Mouse (Mus musculus) intestine, embryonic 16.5 days (tissue): ENCODE measurements around the gene Tbx10. TPM values are rescaled to one million over a fixed set of nuclear protein-coding genes. Genes with fewer than 3 reads are reported as not detected.
A peak's percentile ranks its signal among the peaks of the same experiment; 100 is the strongest.

Experiments used
- ATAC-seq: fragments of 200-750 bp; cut with Nextera tagmentation; 2 replicates; pipeline ENCODE4 v1.8.0; 2017; ENCODE audit warnings: moderate TSS enrichment, moderate library complexity
- H3K27ac ChIP-seq: fragments of 300-500 bp; sonication (generic); 2 replicates; pipeline ENCODE4 v1.5.1; 2014; ENCODE audit warnings: mild to moderate bottlenecking, low read length
- H3K27me3 ChIP-seq: fragments of 300-500 bp; sonication (generic); replicated peaks from 2 replicates; pipeline ENCODE4 v1.6.1; 2014; ENCODE audit warnings: low read length, control low read depth, mixed read lengths; ENCODE audit not compliant: control insufficient read depth, insufficient read depth
- H3K36me3 ChIP-seq: fragments of 300-500 bp; sonication (generic); 2 replicates; pipeline ENCODE4 v1.6.1; 2014; ENCODE audit warnings: low read length, control low read depth; ENCODE audit not compliant: control insufficient read depth, insufficient read depth
- H3K4me1 ChIP-seq: fragments of 300-500 bp; sonication (generic); 2 replicates; pipeline ENCODE4 v1.6.1; 2014; ENCODE audit warnings: low read length, control low read depth, mixed read lengths; ENCODE audit not compliant: control insufficient read depth, insufficient read depth
- H3K4me2 ChIP-seq: fragments of 300-500 bp; sonication (generic); 2 replicates; pipeline ENCODE4 v1.6.1; 2014; ENCODE audit warnings: low read depth, low read length, control low read depth
- H3K4me3 ChIP-seq: fragments of 300-500 bp; sonication (generic); 2 replicates; pipeline ENCODE4 v1.5.1; 2014; ENCODE audit warnings: mild to moderate bottlenecking, low read length
- H3K9ac ChIP-seq: fragments of 300-500 bp; sonication (generic); 2 replicates; pipeline ENCODE4 v1.6.1; 2014; ENCODE audit warnings: low read depth, low read length
- H3K9me3 ChIP-seq: fragments of 300-500 bp; sonication (generic); 2 replicates; pipeline ENCODE4 v1.6.1; 2016; ENCODE audit warnings: low read length, control low read depth; ENCODE audit not compliant: control insufficient read depth
- WGBS: fragments of 180-500 bp; shearing (Covaris S2); extraction: QIAGEN DNeasy Blood & Tissue Kit; methylation state at CpG from one replicate; pipeline ENCODE4 v1.1.7; 2014; 5-methylcytosine and 5-hydroxymethylcytosine counted together
- polyA plus RNA-seq: library from polyadenylated mRNA; unstranded; fragments of >200 nt; fragmentation: Nextera tagmentation; extraction: Ambion mirVana; gene quantifications from 2 replicates; pipeline ENCODE4 v1.2.1, GENCODE M21; 2015

Gene Tbx10
- polyA plus RNA-seq, 1 experiment from 2014 or later: 0.73 TPM

GRCm38 (mm10) chr19:4005091-4005490, 12.5 kb downstream of the Tbx10 start:
- H3K4me1 ChIP-seq: peaks cover 16% of the 10 kb centered on the region
- no peak overlapping the region for H3K4me2 ChIP-seq
- peaks cover 22% of the 10 kb centered on the region for H3K36me3 ChIP-seq
- H3K4me3 ChIP-seq: no peak overlapping the region
- WGBS: 83% methylated on average over 9 of the region's 9 CpGs
- no peak for ATAC-seq
- no peak overlapping the region for H3K9ac ChIP-seq
- H3K9me3 ChIP-seq: no peaks in the 10 kb centered on the region
- no peak overlapping the region for H3K27ac ChIP-seq
- H3K27me3 ChIP-seq: no peaks in the 10 kb centered on the region

- Histone ChIP-seq H3K4me3 (no peak overlapping the region), H3K27me3 (no peaks in the 10 kb centered on the region), H3K36me3 (peaks cover 22% of the 10 kb centered on the region), H3K9me3 (no peaks in the 10 kb centered on the region), H3K27ac (no peak overlapping the region), H3K4me1 (peaks cover 16% of the 10 kb centered on the region), H3K4me2 (no peak overlapping the region), H3K9ac (no peak overlapping the region)
- no peak for ATAC-seq
- 93% methylated on average over 8 of the region's 8 CpGs for WGBS
These were observed 13.4 kb downstream of the Tbx10 start for GRCm38 (mm10) chr19:4005971-4006370.

- no peak overlapping the region for H3K27ac ChIP-seq
- H3K9ac ChIP-seq: no peak overlapping the region
- H3K9me3 ChIP-seq: no peaks in the 10 kb centered on the region
- H3K4me2 ChIP-seq: peak overlapping the region; percentile 49; the same call in 1 of the 2 replicates
- peaks cover 9% of the 10 kb centered on the region for H3K4me1 ChIP-seq
- WGBS: 94% methylated on average over 5 of the region's 5 CpGs
- H3K36me3 ChIP-seq: peaks cover 22% of the 10 kb centered on the region
- ATAC-seq: no peak
- H3K27me3 ChIP-seq: no peaks in the 10 kb centered on the region
- H3K4me3 ChIP-seq: no peak overlapping the region
These were observed 18.5 kb downstream of the Tbx10 start for GRCm38 (mm10) chr19:4011086-4011485.

GRCm38 (mm10) chr19:4012432-4013022, 20.0 kb downstream of the Tbx10 start, which contains the start of gene Ndufv1:
Gene Ndufv1 (minus strand): TSS chr19:4012806.
- peaks cover 18% of the 10 kb centered on the region for H3K36me3 ChIP-seq
- H3K4me3 ChIP-seq: peak within 1 kb of the TSS; percentile 75
- peak within 1 kb of the TSS; percentile 40 for H3K27ac ChIP-seq
- peak; percentile 99 for ATAC-seq
- H3K9me3 ChIP-seq: no peaks in the 10 kb centered on the region
- H3K27me3 ChIP-seq: no peaks in the 10 kb centered on the region
- H3K4me2 ChIP-seq: peak within 1 kb of the TSS; percentile 55
- under 1% methylated on average over 45 of the region's 45 CpGs for WGBS
- H3K4me1 ChIP-seq: peaks cover 9% of the 10 kb centered on the region
- peak within 1 kb of the TSS; percentile 79 for H3K9ac ChIP-seq

GRCm38 (mm10) chr19:4013066-4013465, 20.5 kb downstream of the Tbx10 start:
- peaks cover 14% of the 10 kb centered on the region; the same call in 1 of the 2 replicates for H3K36me3 ChIP-seq
- ATAC-seq: peak; percentile 38
- no peaks in the 10 kb centered on the region for H3K9me3 ChIP-seq
- H3K27ac ChIP-seq: no peak overlapping the region; the same call in 1 of the 2 replicates
- peaks cover 9% of the 10 kb centered on the region for H3K4me1 ChIP-seq
- peak overlapping the region; percentile 75 for H3K4me3 ChIP-seq
- no peaks in the 10 kb centered on the region for H3K27me3 ChIP-seq
- peak overlapping the region; percentile 55 for H3K4me2 ChIP-seq
- peak overlapping the region; percentile 62 for H3K9ac ChIP-seq
- 18% methylated on average over 9 of the region's 9 CpGs for WGBS

GRCm38 (mm10) chr19:4014802-4015201, 22.2 kb downstream of the Tbx10 start:
- no peak overlapping the region for H3K4me3 ChIP-seq
- H3K9me3 ChIP-seq: no peaks in the 10 kb centered on the region
- H3K27ac ChIP-seq: no peak overlapping the region
- no peak overlapping the region for H3K4me2 ChIP-seq
- no peak overlapping the region for H3K9ac ChIP-seq
- H3K27me3 ChIP-seq: no peaks in the 10 kb centered on the region
- peaks cover 21% of the 10 kb centered on the region for H3K4me1 ChIP-seq
- no peak for ATAC-seq
- 0 out of 2 replicates have a peak, but pooled peaks cover under 1% of the 10 kb centered on the region for H3K36me3 ChIP-seq

GRCm38 (mm10) chr19:4015635-4016034, 23.1 kb downstream of the Tbx10 start:
- 0 out of 2 replicates have a peak overlapping the region, but pooled peaks have one; percentile 6 for H3K9ac ChIP-seq
- no peak overlapping the region for H3K4me3 ChIP-seq
- 62% methylated on average over 5 of the region's 5 CpGs for WGBS
- no peak overlapping the region for H3K4me2 ChIP-seq
- H3K9me3 ChIP-seq: no peaks in the 10 kb centered on the region
- H3K36me3 ChIP-seq: no peaks in the 10 kb centered on the region
- no peaks in the 10 kb centered on the region for H3K27me3 ChIP-seq
- H3K27ac ChIP-seq: no peak overlapping the region
- H3K4me1 ChIP-seq: peaks cover 21% of the 10 kb centered on the region
- no peak for ATAC-seq

GRCm38 (mm10) chr19:4017921-4018587, 25.5 kb downstream of the Tbx10 start:
- H3K36me3 ChIP-seq: no peaks in the 10 kb centered on the region
- H3K4me3 ChIP-seq: no peak overlapping the region
- H3K9ac ChIP-seq: no peak overlapping the region
- no peaks in the 10 kb centered on the region for H3K27me3 ChIP-seq
- H3K4me2 ChIP-seq: no peak overlapping the region
- H3K9me3 ChIP-seq: no peaks in the 10 kb centered on the region
- 55% methylated on average over 10 of the region's 10 CpGs for WGBS
- peaks cover 14% of the 10 kb centered on the region; the same call in 1 of the 2 replicates for H3K4me1 ChIP-seq
- no peak for ATAC-seq
- no peak overlapping the region for H3K27ac ChIP-seq

GRCm38 (mm10) chr19:4018743-4019583, 26.4 kb downstream of the Tbx10 start:
- no peak overlapping the region; the same call in none of the 2 replicates for H3K27ac ChIP-seq
- ATAC-seq: peak; percentile 92
- no peaks in the 10 kb centered on the region for H3K27me3 ChIP-seq
- H3K4me2 ChIP-seq: no peak overlapping the region
- 30% methylated on average over 18 of the region's 18 CpGs for WGBS
- H3K9me3 ChIP-seq: no peaks in the 10 kb centered on the region
- H3K36me3 ChIP-seq: no peaks in the 10 kb centered on the region
- peaks cover 12% of the 10 kb centered on the region; the same call in 1 of the 2 replicates for H3K4me1 ChIP-seq
- peak overlapping the region; percentile 34 for H3K9ac ChIP-seq
- no peak overlapping the region; the same call in 1 of the 2 replicates for H3K4me3 ChIP-seq
